Mouse (Mus musculus) E14TG2a.4 (cell line): ENCODE measurements around the gene Il20ra.

Source experiments
- CTCF ChIP-seq: conservative IDR thresholded peaks from 2 replicates; pipeline ENCODE4 v1.5.1; 2014; ENCODE audit warnings: low read length
- NANOG ChIP-seq: IDR thresholded peaks from 2 replicates; pipeline ENCODE4 v1.6.1; 2014; ENCODE audit warnings: borderline replicate concordance, low read length, mixed read lengths
- POU5F1 ChIP-seq: IDR thresholded peaks from 2 replicates; pipeline ENCODE4 v1.6.1; 2014; ENCODE audit warnings: low read length, borderline replicate concordance

GRCm38 (mm10) chr10:19794996-19795395 is 82.6 kb downstream of the Il20ra start:
- TF ChIP-seq CTCF = no peak
- TF ChIP-seq NANOG = no peak
- TF ChIP-seq POU5F1 = no peak
